Mouse (Mus musculus) colon, adult 2 months (tissue): ENCODE measurements around the gene Mapre1. TPM values are rescaled to one million over a fixed set of nuclear protein-coding genes. Genes with fewer than 3 reads are reported as not detected.

Source experiments
- polyA plus RNA-seq: library from polyadenylated mRNA; depleted of rRNA; stranded (reverse); fragments of >200 nt; gene quantifications from 2 replicates; pipeline ENCODE4 v1.2.3, GENCODE M21; 2012; rRNA removed

Mapre1 gene
- 5.9 and 6.9 TPM in 2 replicates for polyA plus RNA-seq

GRCm38 (mm10) chr2:153740500-153741436 is at the start of gene Mapre1:
TSS of gene Mapre1 (plus strand) at chr2:153741274.

DNA sequence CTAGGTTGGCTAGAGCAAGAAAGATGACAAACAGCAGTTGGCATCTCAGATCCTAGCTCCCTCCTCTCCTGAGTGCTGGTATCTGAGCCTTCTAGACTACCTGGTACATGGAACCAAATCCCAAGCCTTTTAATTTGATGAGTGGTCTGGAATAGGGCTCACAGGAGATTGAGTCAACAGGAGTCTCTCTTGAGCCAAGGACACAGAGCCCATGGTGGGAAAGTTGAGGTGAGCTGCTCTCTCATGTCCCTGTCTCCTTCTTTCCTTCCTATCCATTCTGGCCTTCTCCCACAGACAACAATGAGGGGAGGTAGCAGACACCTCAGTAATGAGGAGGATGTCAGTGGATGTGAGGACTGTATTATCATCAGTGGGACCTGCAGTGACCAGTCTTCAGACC is 44.7 kb upstream of the Mapre1 start, which contains the start of gene Dnmt3c:
TSS of gene Dnmt3c (plus strand) at position 301 of the 400 bp plus-strand sequence.

GRCm38 (mm10) chr2:153779394-153779981 is 38.4 kb downstream of the Mapre1 start, which contains the start of gene Efcab8:
TSS of gene Efcab8 (plus strand) at chr2:153779931.

Other genes with a start within 250 kb of the Mapre1 start
- not detected in 2 replicates for gene 4930404H24Rik, start 248.5 kb upstream of the Mapre1 start, polyA plus RNA-seq
- 39.3 and 39.9 TPM in 2 replicates for gene Nol4l, start 211.3 kb upstream of the Mapre1 start, polyA plus RNA-seq
- 15.9 and 16.1 TPM in 2 replicates for gene Commd7, start 108.5 kb upstream of the Mapre1 start, polyA plus RNA-seq
- 1.4 and 1.9 TPM in 2 replicates for gene Dnmt3b, start 91.8 kb upstream of the Mapre1 start, polyA plus RNA-seq
- gene Dnmt3c, start 44.6 kb upstream of the Mapre1 start, polyA plus RNA-seq = not detected in 2 replicates
- 0.17 and 0.20 TPM in 2 replicates for gene Efcab8, start 38.7 kb downstream of the Mapre1 start, polyA plus RNA-seq
- gene Sun5, start 129.8 kb downstream of the Mapre1 start, polyA plus RNA-seq = not detected in 2 replicates
- gene Bpifb2, start 133.8 kb downstream of the Mapre1 start, polyA plus RNA-seq = not detected in 2 replicates
- gene Bpifb6, start 159.1 kb downstream of the Mapre1 start, polyA plus RNA-seq = not detected in 2 replicates
- 0.06 TPM in 1 of 2 replicates, not detected in the other for gene Bpifb3, start 177.0 kb downstream of the Mapre1 start, polyA plus RNA-seq
- not detected in 2 replicates for gene Bpifb4, start 196.9 kb downstream of the Mapre1 start, polyA plus RNA-seq
- not detected in 2 replicates for gene Bpifa6, start 233.7 kb downstream of the Mapre1 start, polyA plus RNA-seq